10 mouse cellular contexts compared by ENCODE assay signal in genomic region chr2:104097396-104097795, GRCm38 (mm10). TPM values are rescaled to one million over a fixed set of nuclear protein-coding genes. Genes with fewer than 3 reads are reported as not detected.
"Had no signal": no experiment of that assay in that cellular context is flagged by ENCODE, and none has a peak within 500 bp of the region (broad histone marks: within the 10 kb centered on the region; RNA-seq: fewer than 3 reads in every experiment).

No protein-coding gene starts in this region.

RNA-seq across cellular contexts. Expression of gene A930018P22Rik, which starts 25.2 kb away (rescaled TPM):
- polyA plus RNA-seq: large intestine, adult 2 months; limb, embryonic 13.5 days; midbrain, embryonic 15.5 days; stomach, embryonic 14.5 days; thymus, adult 2 months had no signal

RNA-seq across cellular contexts. Expression of gene Gm10799, which starts 29.0 kb away (rescaled TPM):
- polyA plus RNA-seq: kidney, adult 2 months; kidney, embryonic 15.5 days; large intestine, adult 2 months; limb, embryonic 13.5 days; lung, postnatal 0 days; midbrain, embryonic 15.5 days; neural tube, embryonic 13.5 days; stomach, embryonic 14.5 days; thymus, adult 2 months; urinary bladder, adult 2 months had no signal

RNA-seq across cellular contexts. Expression of gene Gm10912, which starts 31.8 kb away (rescaled TPM):
- polyA plus RNA-seq: kidney, embryonic 15.5 days; large intestine, adult 2 months; lung, postnatal 0 days; midbrain, embryonic 15.5 days; neural tube, embryonic 13.5 days; stomach, embryonic 14.5 days had no signal
